Mouse (Mus musculus): Measurements from ENCODE around the gene Fam118b. TPM values are rescaled to one million over a fixed set of nuclear protein-coding genes. Genes with fewer than 3 reads are reported as not detected.

The Fam118b gene
- total RNA-seq, 2 experiments from 2014 or later: 11.3 TPM

GRCm38 (mm10) chr9:35198351-35198750, 69.3 kb downstream of the Fam118b start:
- DNase-seq: no peak

- DNase-seq: no peak
These were observed 70.0 kb downstream of the Fam118b start for GRCm38 (mm10) chr9:35197625-35198024.

GRCm38 (mm10) chr9:35194048-35194447, 73.6 kb downstream of the Fam118b start:
- DNase-seq: no peak

GRCm38 (mm10) chr9:35192983-35193542, 74.5 kb downstream of the Fam118b start:
- DNase-seq: no peak

GRCm38 (mm10) chr9:35188700-35189099, 78.9 kb downstream of the Fam118b start:
- DNase-seq: peak; percentile 71

GRCm38 (mm10) chr9:35187351-35187903, 80.2 kb downstream of the Fam118b start:
- DNase-seq: no peak

GRCm38 (mm10) chr9:35186430-35186829, 81.2 kb downstream of the Fam118b start:
- DNase-seq: no peak

- no peak for DNase-seq
These were observed 84.2 kb downstream of the Fam118b start for GRCm38 (mm10) chr9:35183359-35183758.

- no peak for DNase-seq
These were observed 84.8 kb downstream of the Fam118b start for GRCm38 (mm10) chr9:35182832-35183231.

- DNase-seq: no peak
These were observed 91.4 kb downstream of the Fam118b start for GRCm38 (mm10) chr9:35176124-35176659.

GRCm38 (mm10) chr9:35175251-35176123, 92.1 kb downstream of the Fam118b start, which contains the start of gene Dcps:
Dcps (minus strand) TSS chr9:35176061.
- DNase-seq: peak; percentile 94

- DNase-seq: no peak
These were observed 94.3 kb downstream of the Fam118b start for GRCm38 (mm10) chr9:35173331-35173730.

GRCm38 (mm10) chr9:35170071-35170470, 97.5 kb downstream of the Fam118b start:
- no peak for DNase-seq

Other genes with a start within 250 kb of the Fam118b start
- 10 to 100 TPM; 39.2 to 40.2 TPM for gene St3gal4, start 148.5 kb downstream of the Fam118b start, total RNA-seq (2021)
- 10 to 100 TPM; 25.3 to 29.3 TPM for gene Dcps, start 91.7 kb downstream of the Fam118b start, total RNA-seq (2021)
- 100 to 1,000 TPM; 128 to 136 TPM for gene Srpr, start 67.6 kb downstream of the Fam118b start, total RNA-seq (2021)
- gene Tirap, start 67.5 kb downstream of the Fam118b start, total RNA-seq (2021): 1 to 10 TPM; 8.0 to 8.4 TPM
- gene Foxred1, start 56.8 kb downstream of the Fam118b start, total RNA-seq (2021): 100 to 1,000 TPM in 1 of 2 experiments, 10 to 100 TPM in 1; 93.6 to 102 TPM
- 10 to 100 TPM; 15.3 to 17.1 TPM for gene Rpusd4, start 60 bp upstream of the Fam118b start, total RNA-seq (2021)
- gene Cdon, start 153.3 kb upstream of the Fam118b start, total RNA-seq (2021): 10 to 100 TPM; 24.8 to 32.4 TPM